Mouse (Mus musculus) naive thymus-derived CD4-positive, alpha-beta T cell, adult 2 months (primary cell): ENCODE data around the gene Cops3.

Source experiments
- DNase-seq: peaks from one replicate; pipeline ENCODE4 v3.0.0-alpha.2; 2011; ENCODE audit warnings: low read depth

Gene Cops3

DNA sequence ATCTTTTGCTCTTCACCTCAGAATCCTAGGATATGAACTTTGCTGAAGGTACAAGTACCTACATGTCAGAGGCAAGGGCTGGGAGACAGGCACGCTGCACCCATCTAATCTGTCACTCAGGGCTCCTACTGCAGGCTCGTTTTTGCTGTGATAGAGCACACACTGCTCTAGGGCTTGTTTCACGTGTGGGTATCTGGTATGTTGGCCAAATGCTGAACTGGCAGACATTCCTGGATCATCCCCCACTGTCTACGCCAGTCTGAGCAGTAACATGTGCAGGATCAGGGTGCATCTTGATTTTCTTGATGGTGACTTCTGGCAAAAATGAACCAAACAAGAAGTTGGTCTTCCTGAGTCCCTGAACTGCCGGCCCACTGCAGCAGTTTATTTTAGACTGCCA is 62.4 kb downstream of the Cops3 start:
- DNase-seq, result no peak

DNA sequence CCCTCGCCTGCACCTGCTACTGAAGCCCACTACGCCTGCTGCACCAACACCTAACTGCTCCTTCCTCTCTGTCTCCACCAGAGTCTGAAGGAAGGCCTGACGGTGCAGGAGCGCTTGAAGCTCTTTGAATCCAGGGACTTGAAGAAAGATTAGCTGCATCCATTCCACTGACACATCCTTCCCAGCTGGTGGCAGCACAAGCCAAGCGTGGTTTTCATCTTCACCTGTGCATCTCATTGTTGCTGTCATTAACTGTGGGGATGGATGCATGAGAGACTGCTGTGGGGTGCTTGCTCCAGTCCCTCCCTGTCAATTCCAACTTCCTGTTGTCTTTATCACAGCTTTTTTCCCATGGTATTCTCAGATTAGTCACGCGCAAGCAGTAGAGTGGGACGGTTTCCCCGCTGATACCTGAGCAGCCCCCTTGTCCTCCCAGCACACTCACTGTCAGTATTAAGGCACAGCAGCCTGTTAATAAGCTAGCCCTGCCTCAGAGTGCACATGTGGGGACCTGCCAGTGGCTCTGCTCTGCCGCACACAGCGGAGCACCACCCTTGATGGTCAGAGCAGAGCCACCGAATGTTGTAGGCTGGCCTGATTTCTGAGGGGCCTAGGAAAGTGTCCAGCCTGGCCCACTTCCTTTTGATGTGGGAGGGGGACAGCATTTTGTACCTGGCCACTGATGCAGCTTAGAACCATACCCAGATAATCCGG is 64.0 kb downstream of the Cops3 start:
- DNase-seq, result no peak

DNA sequence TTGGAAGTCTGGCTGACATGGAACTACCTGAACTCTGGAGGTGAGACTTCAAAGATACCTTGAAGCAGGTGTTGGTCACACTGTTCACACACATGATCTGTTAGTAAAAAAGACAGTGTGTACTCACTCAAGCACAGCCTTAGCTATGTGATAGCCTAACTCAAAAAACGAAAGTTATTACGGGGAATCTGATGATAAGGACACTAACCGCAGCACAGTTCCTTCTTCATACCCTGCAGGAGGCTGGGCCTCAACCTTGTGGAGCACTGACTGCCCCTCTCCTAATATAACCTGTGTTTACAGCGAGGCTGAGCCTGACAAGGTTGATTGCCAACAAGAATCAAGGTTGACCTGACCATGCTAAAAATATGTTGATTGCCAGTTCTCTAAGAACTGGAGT is 65.1 kb downstream of the Cops3 start:
- DNase-seq, result no peak

DNA sequence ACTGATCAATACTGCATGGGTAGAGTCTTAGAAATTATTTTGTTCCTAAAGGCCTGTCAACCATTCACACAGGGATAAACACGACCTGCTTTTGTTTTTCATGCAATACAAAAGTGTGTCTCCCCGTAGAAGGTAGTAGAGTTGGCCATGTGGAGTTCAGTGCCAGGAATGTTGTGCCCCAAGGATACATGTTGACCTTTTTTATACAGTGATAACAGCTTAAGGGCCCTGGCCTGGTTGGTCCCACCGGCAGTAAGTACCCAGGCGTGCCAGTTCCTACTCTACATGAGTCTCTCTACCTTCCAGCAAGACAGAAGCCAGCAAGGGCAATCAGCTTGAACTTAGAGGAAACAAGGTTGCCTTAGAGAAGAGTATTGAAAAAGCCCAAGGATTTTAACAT is 66.7 kb downstream of the Cops3 start:
- no peak for DNase-seq

DNA sequence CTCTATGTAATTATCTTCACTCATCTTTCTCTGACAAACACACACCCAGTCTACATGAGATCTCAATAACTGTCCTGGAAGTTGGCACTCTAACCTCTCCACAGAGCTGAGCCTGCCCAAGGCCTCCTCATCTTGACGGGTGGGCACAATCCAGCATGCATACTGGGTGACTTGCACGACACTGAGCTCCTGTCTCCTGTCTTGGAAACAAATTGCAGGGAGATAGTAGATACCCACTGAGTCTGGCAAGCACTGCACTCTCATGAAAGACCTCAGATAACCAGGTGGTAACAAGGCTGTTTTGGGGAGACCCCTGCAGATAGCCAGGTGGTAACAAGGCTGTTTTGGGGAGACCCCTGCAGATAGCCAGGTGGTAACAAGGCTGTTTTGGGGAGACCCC is 67.3 kb downstream of the Cops3 start:
- DNase-seq, result no peak

DNA sequence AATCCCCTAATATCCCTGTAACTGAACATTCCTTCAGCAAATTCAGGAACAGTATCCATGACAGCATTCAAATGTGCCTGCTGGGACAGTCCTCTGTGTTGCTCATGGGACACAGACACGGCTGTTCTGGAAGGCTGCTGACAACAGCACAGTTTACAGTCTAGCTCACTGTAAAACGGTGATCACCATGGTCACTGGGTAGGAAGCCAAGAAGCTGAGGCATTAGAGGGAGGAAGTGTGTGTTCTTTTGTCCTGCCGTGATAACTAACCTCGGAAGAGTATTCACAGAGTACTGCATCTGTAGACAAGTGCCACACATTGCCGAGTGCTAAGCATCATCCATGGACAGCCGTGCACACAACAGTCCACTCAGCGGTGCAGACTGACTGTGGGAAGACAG is 68.9 kb downstream of the Cops3 start:
- DNase-seq, result no peak

DNA sequence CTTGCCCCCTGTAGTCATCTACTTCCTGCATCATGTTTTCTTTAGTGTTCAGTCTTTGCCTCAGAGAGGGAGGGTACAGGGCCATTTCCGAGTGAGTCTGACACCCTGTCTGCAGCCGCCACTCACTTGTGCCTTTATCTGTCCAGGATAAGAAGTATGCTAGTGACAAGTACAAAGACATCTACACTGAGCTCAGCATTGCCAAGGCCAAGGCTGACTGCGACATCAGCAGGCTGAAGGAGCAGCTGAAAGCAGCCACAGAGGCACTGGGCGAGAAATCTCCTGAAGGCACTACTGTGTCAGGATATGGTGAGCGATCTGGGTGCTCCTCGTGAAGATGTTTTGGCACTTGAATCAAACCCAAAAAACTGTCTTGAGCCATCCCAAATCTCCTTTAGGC is 69.9 kb downstream of the Cops3 start:
- no peak for DNase-seq

DNA sequence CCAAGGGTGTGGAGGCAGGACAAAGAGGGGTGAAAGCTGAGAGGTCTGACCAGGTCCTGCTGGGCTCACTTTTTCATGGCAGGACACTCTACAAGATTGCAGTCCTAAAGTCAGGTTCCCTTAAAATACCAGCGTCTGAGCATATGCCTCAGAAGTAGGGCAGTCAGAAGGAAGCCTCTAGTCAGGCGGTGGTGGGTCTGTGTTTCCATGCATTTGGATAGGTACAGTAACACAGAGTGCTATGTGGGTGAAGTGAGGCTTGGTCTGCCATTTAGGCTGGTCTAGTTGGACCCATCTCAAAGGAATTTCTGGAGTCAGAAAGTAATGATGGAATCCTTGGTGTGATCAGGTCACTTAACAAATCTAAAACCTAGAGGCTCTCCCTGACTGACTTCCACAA is 70.3 kb downstream of the Cops3 start:
- DNase-seq, result no peak
